Mouse (Mus musculus): ENCODE data around the gene Hoxa10.

DNA sequence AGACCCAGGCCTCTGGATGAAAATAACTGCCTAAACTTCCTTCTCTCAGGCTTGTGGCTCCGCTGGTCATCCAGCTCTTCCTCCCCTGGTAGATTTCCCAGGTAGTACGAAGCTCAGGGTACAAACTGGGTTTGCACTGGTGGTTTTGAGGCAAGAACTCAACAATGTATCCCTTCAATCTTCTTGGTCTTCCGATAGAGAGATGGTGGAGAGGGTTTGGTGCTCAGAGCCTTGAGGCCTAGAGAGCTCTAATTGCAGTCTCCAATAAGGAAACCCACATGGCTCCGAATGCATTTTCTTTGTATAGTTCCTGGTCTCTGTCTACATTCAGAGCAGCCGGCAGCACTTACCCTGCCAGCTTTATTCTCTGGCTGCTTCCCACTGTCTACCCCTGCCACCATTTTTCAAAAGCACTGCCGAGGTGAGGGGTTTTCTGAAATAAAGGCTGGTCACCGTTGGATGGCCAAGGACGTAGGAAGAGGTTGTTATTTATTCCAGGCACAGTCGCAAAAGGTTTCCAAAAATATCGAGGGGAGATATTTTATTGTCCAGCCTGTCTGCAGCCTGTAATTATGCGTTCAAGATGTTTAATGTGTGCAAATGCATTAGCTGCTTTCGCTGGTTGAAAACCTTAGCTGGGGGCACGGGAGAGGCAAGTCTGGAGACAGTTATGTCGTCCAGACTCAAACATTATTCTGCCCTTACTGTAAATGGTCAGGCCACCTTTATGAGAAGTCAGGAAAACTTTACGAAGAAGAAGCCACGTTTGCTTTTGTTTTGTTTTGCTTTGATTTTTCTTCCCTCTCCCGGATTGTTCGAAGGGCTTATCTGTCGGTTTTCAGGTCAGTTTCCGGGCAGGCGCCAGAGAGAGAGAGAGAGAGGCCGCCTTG, 32.4 kb upstream of the Hoxa10 start:
- TF ChIP-seq CTCF (IDR thresholded peaks at IDR 0.05) (no peak), EP300 (IDR thresholded peaks at IDR 0.05) (no peak)
